Mouse (Mus musculus) liver, adult (tissue): ENCODE measurements around the gene Tardbp.

Experiments
- GATA4 ChIP-seq: IDR thresholded peaks from 2 replicates; pipeline ENCODE4 v1.6.1; 2014; ENCODE audit warnings: mild to moderate bottlenecking, low read length; ENCODE audit not compliant: insufficient replicate concordance

Gene Tardbp

GRCm38 (mm10) chr4:148620718-148621117 is 6.1 kb downstream of the Tardbp start:
- peak; percentile 27; the same call in 1 of the 2 replicates for TF ChIP-seq GATA4

- TF ChIP-seq GATA4: no peak
These were observed 7.0 kb downstream of the Tardbp start for GRCm38 (mm10) chr4:148619805-148620204.

GRCm38 (mm10) chr4:148613738-148614137 is 13.1 kb downstream of the Tardbp start:
- no peak for TF ChIP-seq GATA4

GRCm38 (mm10) chr4:148612557-148612956 is 14.3 kb downstream of the Tardbp start:
- no peak for TF ChIP-seq GATA4

GRCm38 (mm10) chr4:148610631-148611364 is 16.0 kb downstream of the Tardbp start:
- TF ChIP-seq GATA4: no peak

- TF ChIP-seq GATA4: no peak
These were observed 17.0 kb downstream of the Tardbp start for GRCm38 (mm10) chr4:148609805-148610204.

GRCm38 (mm10) chr4:148607758-148608157 is 19.1 kb downstream of the Tardbp start:
- TF ChIP-seq GATA4: no peak

- no peak for TF ChIP-seq GATA4
These were observed 22.2 kb downstream of the Tardbp start for GRCm38 (mm10) chr4:148604541-148605165.

- no peak for TF ChIP-seq GATA4
These were observed 22.7 kb downstream of the Tardbp start for GRCm38 (mm10) chr4:148604141-148604540.

GRCm38 (mm10) chr4:148603376-148604139 is 23.3 kb downstream of the Tardbp start:
- no peak for TF ChIP-seq GATA4

GRCm38 (mm10) chr4:148602357-148603120 is 24.3 kb downstream of the Tardbp start, which contains the start of gene Masp2:
TSS of gene Masp2 (plus strand) at chr4:148602554.
- TF ChIP-seq GATA4: no peak

- no peak for TF ChIP-seq GATA4
These were observed 24.9 kb downstream of the Tardbp start for GRCm38 (mm10) chr4:148601871-148602270.

GRCm38 (mm10) chr4:148600316-148600715 is 26.5 kb downstream of the Tardbp start:
- no peak for TF ChIP-seq GATA4

- TF ChIP-seq GATA4: no peak
These were observed 28.0 kb downstream of the Tardbp start for GRCm38 (mm10) chr4:148598826-148599225.

- TF ChIP-seq GATA4: no peak
These were observed 30.1 kb downstream of the Tardbp start for GRCm38 (mm10) chr4:148596731-148597130.
